Mouse (Mus musculus) testis, adult 2 months (tissue): Measurements from ENCODE around the gene Il2.

ENCODE experiments used
- CTCF ChIP-seq: fragments of 200-500 bp; IDR thresholded peaks from 2 replicates; pipeline ENCODE4 v1.5.1; 2012; ENCODE audit warnings: low read depth, mild to moderate bottlenecking, inconsistent platforms, low read length, moderate library complexity; ENCODE audit not compliant: control insufficient read depth, insufficient read depth, insufficient replicate concordance
- POLR2A ChIP-seq: fragments of 200-500 bp; IDR thresholded peaks from 2 replicates; pipeline ENCODE4 v1.6.1; 2012; ENCODE audit warnings: low read depth, mild to moderate bottlenecking, inconsistent platforms, low read length, moderate library complexity; ENCODE audit not compliant: control insufficient read depth

DNA sequence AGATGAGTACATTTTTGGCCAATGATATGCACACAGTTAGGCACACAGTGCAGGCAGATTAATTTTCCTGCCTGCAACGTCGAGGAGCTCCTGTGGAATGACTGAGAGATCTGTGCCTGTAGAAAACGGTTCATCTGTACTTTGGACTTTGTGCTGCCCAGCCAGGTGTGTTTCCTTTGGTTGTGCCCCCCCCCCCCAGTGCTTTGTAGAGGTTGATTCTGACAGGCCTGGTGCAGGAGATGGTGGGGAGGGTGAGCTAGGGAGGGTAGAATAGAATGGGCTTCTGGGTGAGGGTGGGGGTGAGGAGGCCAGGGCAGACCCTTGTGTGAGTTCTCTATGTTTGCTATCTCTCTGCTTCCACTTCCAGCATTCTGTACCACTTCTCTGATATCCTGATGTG is 32.5 kb upstream of the Il2 start:
- no peak for TF ChIP-seq CTCF
- TF ChIP-seq POLR2A, result no peak
